Mouse (Mus musculus) spleen, adult 12 weeks (tissue): Measurements from ENCODE around the gene Otp.

Experiments
- DNase-seq: peaks from one replicate; pipeline ENCODE4 v3.0.0; 2022; ENCODE audit warnings: low spot score

The Otp gene

DNA sequence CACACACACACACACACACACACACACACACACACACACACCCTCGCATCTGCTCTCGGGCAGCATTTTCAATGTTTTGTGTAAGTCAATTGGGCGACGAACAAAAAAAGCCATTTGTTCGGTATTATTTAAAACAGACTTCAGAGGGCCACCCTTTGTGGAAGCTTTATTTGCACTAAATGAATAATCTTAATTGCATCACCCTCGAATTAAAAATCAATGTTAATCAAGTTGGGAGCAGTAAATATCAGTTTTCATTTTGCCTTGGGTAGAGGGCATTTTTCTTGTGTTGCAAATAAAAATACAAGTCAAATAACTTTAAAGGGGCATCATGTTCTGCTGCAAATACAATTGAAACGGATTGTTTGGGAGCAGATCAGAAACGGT is 1.4 kb upstream of the Otp start:
- DNase-seq: no peak

DNA sequence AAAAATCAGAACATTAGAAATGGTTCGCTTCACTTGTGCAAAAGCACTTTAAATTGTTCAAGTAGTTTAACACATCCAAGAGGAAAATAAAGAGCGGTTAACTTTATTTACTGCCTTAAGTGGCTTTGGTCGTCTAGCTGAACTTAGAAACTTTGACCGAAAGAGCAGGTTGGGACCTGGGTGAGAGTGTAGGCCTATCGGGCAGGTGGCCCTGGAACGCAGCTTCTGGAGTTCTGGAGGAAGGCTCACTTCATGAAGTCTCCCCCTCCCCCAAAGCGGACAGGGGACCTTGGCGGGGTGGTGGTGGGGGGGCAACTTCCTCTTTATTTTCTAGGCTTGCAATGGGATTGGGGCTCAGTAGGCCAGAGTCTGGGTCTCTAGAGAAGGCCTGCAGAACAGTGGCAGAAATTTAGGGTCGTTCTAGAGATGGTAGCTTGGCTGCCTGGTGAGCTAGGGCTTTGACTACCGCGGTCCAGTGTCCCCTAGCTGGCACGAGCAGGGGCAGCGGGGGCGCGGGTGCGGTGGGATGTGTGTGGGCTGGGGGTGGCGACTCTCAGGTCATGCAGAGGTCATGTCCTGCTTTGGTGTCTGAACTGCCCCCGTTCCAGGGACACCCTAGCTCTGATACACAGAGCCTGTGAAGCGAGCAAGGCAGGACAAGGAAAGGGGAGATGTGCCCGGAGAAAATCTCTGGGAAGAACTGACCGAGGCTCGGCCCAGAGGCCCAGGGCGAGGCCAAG is 576 bp upstream of the Otp start:
- no peak for DNase-seq

DNA sequence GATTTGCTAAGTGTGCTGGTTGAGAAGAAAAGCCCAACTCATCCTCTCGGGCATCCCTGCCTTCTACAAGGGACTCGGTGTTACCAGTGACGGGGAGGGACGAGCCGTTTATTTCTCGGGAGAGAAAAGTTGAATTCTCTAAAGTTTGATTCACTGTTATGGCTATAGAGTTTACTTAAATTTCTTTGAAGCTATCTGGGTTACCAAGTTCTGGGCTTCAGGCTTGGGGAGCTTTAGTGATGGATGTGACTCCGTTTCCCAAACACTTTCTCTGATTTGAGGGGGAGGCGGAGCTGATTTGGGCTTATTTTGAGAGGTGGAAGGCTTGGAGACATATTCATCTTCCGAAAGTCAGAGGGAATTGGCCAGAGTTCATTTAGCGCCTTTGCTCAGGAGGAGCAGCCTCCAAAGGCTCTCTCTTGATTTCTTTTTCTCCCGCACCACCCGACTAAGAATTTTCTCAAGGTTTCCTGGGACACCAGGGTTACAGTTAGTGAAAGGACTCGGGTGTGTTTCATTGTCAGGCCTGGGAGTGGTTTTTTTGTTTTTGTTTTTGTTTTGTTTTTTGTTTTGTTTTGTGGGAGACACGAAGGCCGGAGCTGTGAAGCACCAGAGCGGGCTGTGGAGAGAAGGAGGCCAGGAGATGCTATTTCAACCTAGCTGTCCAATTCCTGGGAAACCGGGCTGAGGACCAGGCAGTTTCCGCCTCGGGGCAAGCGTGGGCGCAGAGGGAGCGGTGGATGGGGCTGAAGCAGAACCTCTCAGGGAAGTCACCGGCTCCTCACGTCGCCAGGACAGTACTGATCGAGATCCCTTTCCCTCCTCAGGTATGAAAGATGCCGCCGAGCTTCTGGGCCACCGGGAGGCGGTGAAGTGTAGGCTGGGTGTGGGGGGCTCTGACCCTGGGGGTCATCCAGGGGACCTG is 1.1 kb downstream of the Otp start:
- DNase-seq: no peak

DNA sequence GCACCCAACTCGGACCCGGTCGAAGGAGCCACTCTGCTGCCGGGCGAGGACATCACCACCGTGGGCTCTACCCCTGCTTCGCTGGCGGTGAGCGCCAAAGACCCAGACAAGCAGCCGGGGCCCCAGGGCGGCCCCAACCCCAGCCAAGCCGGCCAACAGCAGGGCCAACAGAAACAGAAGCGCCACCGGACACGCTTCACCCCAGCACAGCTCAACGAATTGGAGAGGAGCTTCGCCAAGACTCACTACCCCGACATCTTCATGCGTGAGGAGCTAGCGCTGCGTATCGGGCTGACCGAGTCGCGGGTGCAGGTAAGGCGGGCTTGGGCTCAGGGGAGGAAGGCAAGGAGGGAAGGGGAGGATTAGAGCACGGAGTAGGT is 1.8 kb downstream of the Otp start:
- no peak for DNase-seq

DNA sequence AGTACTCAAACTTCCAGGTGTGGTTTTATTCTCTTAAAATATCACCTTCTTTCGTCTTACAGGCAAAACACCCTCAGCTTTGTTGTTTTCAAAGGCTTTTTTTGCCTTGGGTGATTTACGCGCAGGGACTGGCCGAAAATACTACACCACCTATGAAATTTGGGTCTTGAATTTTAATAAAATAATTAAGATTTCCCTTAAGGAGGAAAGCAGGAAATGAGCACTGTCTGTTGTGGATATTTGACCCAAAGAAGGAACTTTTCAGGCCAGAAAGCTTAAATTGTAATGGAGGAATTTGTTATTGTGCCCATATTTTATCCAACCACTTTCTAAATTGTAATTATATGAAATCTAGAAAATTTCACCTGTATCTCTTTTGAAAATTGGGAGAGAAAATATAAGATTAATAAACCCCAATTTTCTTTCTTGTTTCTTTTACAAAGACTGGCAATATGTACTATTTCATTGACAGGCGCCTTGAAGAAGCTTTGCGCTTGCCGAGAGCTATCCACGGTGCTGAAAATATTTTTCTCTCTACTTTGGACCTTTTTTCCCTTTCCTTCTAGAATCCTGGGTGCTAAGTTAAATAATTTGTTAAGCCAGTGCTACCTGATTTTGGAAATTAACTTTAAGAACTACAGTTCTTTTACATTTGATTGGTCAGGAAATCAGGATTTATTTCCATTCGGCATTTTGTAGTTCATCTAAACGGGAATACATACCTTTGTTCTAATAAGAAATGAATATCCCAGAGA is 2.8 kb downstream of the Otp start:
- DNase-seq: no peak

DNA sequence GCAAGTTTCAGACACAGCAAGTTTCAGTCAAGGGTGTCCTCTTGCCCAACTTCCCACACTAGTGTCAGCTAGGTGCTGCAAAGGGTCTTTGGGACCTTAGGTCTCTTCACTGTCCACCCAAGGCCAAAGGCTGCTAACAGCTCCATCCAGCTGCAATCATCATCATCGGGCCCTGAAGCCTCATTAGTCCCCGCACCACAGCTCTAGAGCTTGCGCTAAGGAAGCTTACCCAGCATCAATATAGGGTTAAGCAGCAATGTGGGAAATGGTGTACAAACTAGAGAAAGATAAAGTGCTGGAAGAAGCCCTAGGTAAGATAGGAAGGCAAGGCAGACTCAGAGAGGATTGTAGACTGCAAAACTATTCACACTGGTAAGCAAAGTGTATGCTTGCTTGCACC is 5.8 kb downstream of the Otp start:
- no peak for DNase-seq

DNA sequence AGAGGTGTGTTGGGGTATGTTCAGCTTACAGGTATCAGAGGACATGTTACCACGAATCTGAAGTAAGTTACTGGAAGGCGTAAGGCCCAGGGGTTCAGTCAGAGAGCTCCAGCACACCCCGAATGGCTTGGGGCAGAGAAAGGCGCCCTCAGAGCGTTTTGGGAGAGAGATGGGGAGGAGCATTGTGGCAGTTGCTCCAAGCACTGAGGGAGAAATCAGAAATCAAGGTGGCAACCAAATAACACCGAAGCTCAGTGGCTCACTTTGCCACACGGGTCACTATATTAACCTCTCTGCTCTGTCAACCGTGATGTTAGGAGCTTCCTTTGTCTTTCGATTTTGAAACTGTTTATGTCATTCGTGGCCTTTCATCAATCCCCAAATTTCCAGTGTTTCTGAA is 6.8 kb downstream of the Otp start:
- DNase-seq: no peak

DNA sequence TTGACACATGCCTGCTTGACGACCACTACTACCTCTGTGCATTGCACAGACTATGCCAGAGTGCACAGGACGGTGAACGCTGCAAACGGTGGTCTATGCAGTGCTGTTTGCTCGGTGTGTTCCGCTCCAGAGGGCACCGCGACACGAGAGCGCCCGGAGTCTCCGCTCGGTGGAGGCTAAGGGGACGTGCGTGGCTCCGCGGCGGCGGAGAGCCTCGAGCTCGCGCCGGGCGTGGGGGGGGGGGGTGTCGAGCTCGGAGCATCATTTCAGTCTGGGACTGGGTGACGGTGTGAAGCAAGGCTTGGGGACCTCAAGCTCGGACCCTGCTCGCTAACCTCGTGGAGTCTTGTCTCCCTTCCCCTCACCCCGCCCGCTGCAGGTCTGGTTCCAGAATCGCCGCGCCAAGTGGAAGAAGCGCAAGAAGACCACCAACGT is 7.3 kb downstream of the Otp start:
- DNase-seq: no peak

DNA sequence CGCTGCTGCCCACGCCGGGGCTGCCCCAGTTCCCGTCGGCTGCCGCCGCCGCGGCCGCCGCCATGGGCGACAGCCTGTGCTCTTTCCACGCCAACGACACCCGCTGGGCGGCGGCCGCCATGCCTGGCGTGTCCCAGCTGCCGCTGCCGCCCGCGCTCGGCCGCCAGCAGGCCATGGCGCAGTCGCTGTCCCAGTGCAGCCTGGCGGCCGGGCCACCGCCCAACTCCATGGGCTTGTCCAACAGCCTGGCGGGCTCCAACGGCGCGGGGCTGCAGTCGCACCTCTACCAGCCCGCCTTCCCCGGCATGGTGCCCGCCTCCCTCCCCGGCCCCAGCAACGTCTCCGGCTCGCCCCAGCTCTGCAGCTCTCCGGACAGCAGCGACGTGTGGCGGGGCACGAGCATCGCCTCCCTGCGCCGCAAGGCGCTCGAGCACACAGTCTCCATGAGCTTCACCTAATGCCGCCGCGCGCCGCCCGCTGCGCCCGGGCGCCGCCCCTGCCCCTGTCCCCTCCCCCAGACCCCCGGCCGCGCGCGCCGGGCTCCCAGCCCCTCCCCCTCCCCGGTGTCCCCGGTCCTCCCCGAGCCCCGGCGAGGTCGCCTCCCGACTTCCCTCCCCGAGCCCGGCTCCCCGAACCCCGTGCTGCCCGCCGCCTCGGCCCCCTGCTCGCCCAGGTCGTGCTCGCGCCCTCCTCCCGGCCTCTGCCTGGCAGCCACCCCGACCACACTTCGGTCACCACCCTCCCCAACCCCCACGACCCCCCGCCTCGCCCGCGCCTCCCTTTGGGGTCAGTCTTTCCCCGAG is 8.0 kb downstream of the Otp start:
- no peak for DNase-seq

DNA sequence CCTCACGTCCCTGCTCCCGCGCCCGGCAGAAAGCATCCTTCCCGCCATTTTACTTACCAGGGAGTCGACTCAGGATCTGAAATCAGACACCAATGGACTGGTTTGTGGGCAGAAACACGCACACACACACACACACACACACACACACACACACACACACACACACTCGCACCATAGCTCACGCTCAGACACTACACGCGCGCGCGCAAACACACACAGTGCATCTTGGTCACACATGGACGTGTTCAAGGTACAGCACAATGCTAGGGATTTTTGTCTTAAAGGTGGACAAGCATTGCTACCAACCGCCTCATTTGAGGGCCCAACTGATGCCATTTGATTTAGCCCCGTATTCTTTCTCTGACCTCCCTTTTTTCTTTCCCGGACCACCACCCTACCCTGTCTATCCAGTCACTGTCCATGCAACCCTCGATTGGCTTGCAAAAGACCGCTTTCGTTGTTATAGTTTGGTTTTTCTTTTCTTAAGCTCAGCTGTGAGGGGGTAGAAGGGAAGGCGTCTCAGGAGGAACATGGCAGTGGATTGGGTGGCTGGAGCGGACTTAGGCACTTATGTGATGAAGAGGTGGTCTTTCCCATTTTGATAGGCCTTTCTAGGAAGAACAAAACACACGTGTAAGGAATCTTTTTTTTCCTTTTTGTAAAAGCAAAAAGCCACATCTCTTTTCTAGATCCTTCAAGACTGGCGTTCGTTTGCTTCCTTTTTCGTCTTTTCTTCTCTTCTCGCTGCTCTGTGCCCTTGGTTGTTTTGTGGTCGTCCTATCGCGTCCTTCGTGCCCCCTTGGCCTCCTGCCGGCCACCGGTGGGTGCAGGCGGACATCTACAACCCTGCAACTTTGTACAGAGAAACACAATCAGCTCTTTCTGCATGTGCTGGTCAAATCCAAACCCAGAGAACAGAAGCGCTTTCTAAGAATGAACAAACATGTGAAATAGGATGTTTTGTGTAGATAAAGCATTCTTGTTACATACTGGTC is 8.9 kb downstream of the Otp start:
- DNase-seq: no peak

DNA sequence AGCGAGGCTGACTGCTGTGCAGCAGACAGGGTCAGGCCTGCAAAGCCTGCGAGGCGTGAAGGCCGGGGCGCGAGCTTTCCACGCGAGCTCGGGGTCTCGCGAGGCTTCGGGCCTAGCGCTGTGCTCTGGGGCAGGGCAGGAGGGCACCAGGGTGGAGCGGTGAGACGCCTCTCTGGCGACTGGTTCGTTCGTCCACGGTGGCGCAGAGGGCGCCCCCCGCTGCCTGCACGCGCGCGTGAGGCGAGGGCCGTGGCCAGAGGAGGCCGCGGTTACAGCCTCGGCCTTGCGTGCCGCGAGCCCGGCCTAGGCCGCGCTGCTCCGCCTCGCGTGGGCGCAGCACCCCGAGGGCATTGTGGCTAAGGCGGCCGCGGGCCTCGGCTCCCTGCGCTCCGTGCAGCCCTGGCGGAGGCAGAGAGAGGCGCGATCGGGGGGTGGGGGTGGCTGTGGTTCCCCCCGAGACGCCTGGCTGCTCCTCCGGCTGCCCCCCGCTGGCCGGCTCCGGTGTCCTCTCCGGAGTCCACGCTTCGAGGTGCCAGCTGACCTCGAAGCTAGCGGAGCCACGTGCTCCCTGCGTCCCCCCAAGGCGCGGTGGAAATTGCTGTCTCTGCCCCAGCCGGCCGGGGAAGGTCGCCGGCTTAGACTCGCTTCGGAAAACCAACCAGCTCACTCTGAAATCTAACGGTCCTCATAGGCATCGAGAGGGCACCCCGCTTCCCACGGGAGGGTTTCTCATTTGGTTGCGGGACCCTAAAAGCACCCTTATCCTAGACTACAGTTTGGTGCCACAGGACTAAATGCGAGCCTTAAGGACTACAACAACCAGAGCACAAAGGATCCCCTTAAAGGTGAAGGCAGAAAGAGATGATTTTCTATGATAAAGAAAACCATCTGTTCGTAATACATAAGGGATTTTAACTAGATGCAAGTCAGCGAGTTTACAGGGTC is 10.2 kb downstream of the Otp start:
- no peak for DNase-seq

DNA sequence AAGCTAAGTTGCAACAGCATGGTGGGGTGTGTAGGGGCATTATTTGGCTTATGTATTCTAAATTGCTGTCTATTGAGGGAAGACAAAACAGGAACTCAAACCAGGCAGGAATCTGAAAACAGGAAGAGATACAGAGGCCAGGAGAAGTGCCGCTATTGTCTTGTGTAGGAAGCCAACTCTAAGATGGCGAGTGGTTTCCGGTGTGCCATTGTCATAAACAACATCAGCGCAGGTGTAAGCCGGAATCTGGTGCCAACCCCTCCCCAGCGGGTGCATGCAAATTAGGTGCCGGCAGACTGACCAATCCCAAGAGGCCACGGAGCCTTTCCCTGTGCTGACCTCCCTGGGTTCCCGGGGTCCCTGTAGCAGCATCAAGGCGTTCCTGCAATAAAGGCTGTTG is 32.4 kb downstream of the Otp start:
- DNase-seq: no peak

DNA sequence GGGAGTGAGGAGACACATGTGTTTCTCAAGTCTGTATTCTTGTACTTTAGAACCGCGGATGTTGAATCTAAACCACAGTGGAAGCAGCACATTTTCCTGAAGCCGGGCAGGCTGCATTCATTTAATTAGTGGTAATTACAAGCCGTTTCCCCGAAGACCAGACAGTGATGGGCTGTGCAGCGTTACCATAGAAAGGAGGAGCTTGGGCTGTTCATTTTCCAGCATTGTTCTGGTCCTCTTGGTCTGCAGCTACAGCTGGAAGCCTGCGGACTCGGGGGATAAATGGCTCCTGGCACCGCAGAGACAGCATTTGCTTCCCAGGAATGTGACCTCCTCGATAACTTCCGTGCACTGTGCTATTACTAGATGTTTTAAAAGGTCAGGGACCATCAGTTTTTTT is 37.6 kb downstream of the Otp start:
- no peak for DNase-seq

DNA sequence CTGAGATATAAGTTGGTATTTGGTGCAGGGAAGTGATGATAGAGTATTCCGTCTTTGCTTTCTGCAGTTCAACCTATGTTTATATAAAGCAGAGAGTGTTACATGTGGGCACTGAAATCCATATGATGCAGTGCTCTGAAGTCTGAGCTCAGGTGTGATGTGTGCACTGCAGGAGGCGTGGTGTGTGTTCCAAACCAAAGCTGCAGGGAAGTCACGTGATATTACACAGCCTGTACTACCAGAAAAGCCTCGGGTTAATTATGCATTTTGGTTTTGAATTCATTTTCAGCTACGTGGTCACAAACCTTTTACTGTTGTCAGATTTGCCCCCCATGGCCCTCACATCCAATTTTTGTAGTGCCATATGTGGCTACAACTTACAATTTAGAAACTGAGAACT is 40.3 kb downstream of the Otp start:
- DNase-seq: no peak

DNA sequence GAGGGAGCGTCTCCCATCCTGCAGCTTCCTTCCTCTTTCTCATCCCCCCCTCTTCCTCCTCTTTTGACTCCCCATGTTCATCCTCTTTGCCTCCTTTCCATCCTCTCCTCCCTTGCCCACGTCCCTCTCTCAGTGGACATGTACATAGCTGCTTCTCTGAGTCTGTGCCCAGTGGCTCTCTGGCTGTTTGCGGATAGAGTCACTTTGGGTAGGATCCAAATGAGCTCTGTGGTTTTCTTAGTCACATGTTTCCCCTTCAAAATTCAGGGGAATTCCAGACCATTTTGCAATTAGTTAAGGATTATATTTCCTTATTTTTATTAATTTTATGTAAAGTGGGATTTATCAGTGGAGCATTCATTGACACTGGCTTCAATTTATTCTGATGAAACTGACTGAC is 52.7 kb downstream of the Otp start:
- no peak for DNase-seq
